Mouse (Mus musculus): ENCODE measurements around the gene Abcc4. TPM values are rescaled to one million over a fixed set of nuclear protein-coding genes. Genes with fewer than 3 reads are reported as not detected.

The Abcc4 gene
- polyA plus RNA-seq, 1 experiment from 2014 or later, result 2.1 TPM

DNA sequence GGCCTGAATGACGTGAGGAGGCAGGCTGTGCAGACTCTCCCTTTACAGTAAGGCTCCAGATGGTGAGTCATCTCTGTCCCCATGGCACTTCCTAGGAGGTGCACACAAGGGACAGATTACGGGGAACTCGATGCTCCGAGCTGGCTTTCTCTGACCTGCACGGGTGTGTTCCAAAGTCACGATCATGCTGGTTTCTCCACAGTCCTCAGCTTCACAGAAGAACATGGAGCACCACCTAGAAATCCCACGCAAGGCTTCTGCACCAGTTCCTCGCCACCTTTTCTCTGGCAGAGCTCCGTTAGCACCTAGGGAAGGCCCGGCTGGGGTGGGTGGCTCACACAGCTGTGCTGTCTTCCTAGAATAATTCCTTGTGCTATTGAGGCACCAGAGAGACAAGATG is 43.9 kb downstream of the Abcc4 start:
- no peak overlapping the region for H3K4me2 ChIP-seq (ENCODE audit: low read length)
- no peak overlapping the region for H3K9ac ChIP-seq (ENCODE audit: low read depth, low read length)
- no peak for ATAC-seq
- 93% methylated on average over 10 of the region's 10 CpGs for WGBS
- H3K4me1 ChIP-seq (ENCODE audit: control insufficient read depth, insufficient read depth, low read length), result peaks cover 4% of the 10 kb centered on the region
- no peak overlapping the region for H3K27ac ChIP-seq (ENCODE audit: low read length)
- no peaks in the 10 kb centered on the region for H3K36me3 ChIP-seq (ENCODE audit: control insufficient read depth, insufficient read depth, low read length)
- H3K4me3 ChIP-seq (ENCODE audit: low read depth, low read length), result no peak overlapping the region
- no peaks in the 10 kb centered on the region for H3K9me3 ChIP-seq (replicated peaks; ENCODE audit: control insufficient read depth, low read length, poor library complexity, severe bottlenecking)
- H3K27me3 ChIP-seq (ENCODE audit: control insufficient read depth, insufficient read depth, low read depth, low read length), result no peaks in the 10 kb centered on the region

DNA sequence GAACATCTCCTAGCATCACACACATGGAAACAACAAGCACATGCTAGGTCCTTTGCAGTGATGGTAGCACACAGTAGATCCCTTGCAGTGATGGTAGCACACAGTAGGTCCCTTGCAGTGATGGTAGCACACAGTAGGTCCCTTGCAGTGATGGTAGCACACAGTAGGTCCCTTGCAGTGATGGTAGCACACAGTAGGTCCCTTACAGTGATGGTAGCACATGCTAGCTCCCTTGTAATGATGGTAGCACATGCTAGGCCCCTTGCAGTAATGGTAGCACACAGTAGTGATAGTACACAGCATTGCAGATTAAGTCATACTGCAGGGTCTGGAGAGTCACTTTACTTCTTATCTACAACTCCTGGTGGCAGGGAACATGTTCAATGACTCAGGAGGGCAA is 46.8 kb downstream of the Abcc4 start:
- no peak for ATAC-seq
- no peak overlapping the region for H3K4me2 ChIP-seq (ENCODE audit: low read length)
- H3K9me3 ChIP-seq (replicated peaks; ENCODE audit: control insufficient read depth, low read length, poor library complexity, severe bottlenecking), result no peaks in the 10 kb centered on the region
- H3K27me3 ChIP-seq (ENCODE audit: control insufficient read depth, insufficient read depth, low read depth, low read length), result no peaks in the 10 kb centered on the region
- peaks cover 4% of the 10 kb centered on the region for H3K4me1 ChIP-seq (ENCODE audit: control insufficient read depth, insufficient read depth, low read length)
- no peak overlapping the region for H3K27ac ChIP-seq (ENCODE audit: low read length)
- no peaks in the 10 kb centered on the region for H3K36me3 ChIP-seq (ENCODE audit: control insufficient read depth, insufficient read depth, low read length)
- H3K4me3 ChIP-seq (ENCODE audit: low read depth, low read length), result no peak overlapping the region
- no peak overlapping the region for H3K9ac ChIP-seq (ENCODE audit: low read depth, low read length)

DNA sequence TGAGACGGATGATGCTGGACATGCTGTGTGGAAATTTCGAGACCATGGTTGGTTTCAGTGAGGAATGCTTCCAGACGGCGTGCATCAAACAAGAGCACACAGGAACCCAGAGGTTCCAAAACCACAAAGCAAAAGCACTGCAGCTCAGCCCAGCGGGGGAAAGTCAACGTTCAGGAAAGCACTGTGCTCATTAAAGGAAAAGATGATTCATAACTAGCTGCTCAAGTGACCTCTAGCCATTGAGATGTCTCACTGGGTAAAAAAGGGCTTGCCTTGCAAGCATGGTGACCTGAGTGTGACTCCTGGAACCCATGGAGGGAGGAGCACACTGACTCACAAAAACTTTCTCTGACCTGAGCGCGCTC is 47.7 kb downstream of the Abcc4 start:
- no peaks in the 10 kb centered on the region for H3K9me3 ChIP-seq (replicated peaks; ENCODE audit: control insufficient read depth, low read length, poor library complexity, severe bottlenecking)
- no peaks in the 10 kb centered on the region for H3K36me3 ChIP-seq (ENCODE audit: control insufficient read depth, insufficient read depth, low read length)
- no peak overlapping the region for H3K9ac ChIP-seq (ENCODE audit: low read depth, low read length)
- ATAC-seq, result no peak
- no peak overlapping the region for H3K27ac ChIP-seq (ENCODE audit: low read length)
- H3K4me3 ChIP-seq (ENCODE audit: low read depth, low read length), result no peak overlapping the region
- no peaks in the 10 kb centered on the region for H3K27me3 ChIP-seq (ENCODE audit: control insufficient read depth, insufficient read depth, low read depth, low read length)
- 54% methylated on average over 8 of the region's 8 CpGs for WGBS
- peaks cover 4% of the 10 kb centered on the region for H3K4me1 ChIP-seq (ENCODE audit: control insufficient read depth, insufficient read depth, low read length)
- no peak overlapping the region for H3K4me2 ChIP-seq (ENCODE audit: low read length)

DNA sequence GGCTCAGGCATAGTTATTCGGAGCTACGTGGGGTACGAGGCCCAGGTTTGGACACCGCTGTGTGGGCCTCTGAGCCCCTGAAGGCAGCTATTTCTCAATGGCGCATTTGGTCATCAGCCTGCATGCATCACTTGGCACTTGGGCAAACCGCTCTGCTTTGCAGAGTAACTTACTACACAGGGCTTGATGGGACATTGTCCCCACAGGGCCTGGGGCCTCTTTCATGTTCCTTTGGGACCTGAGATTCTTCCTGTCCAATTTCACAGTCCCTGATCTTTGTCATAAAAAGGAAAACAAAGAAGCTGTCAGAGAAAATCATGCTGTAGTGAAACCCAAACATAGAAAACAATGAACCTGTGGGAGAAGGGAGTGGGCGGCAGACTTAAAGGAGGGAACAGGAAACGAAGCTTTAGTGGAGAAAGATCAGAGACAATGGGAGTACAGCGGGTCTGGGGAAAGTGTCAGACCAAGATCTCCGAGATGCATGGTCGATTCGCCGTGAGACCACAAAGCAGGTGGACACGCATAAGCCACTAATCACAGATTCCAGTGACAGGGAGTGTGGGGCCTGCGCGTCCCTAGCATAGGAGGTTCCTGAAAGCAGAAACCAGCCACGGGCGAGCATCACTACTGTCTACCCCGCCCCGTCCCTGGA is 48.2 kb downstream of the Abcc4 start:
- Histone ChIP-seq H3K27me3 (ENCODE audit: control insufficient read depth, insufficient read depth, low read depth, low read length) (no peaks in the 10 kb centered on the region), H3K4me1 (ENCODE audit: control insufficient read depth, insufficient read depth, low read length) (peaks cover 4% of the 10 kb centered on the region), H3K27ac (ENCODE audit: low read length) (no peak overlapping the region), H3K36me3 (ENCODE audit: control insufficient read depth, insufficient read depth, low read length) (no peaks in the 10 kb centered on the region), H3K9ac (ENCODE audit: low read depth, low read length) (no peak overlapping the region), H3K4me3 (ENCODE audit: low read depth, low read length) (no peak overlapping the region), H3K9me3 (replicated peaks; ENCODE audit: control insufficient read depth, low read length, poor library complexity, severe bottlenecking) (no peaks in the 10 kb centered on the region), H3K4me2 (ENCODE audit: low read length) (no peak overlapping the region)
- 30% methylated on average over 20 of the region's 20 CpGs for WGBS
- ATAC-seq, result no peak

DNA sequence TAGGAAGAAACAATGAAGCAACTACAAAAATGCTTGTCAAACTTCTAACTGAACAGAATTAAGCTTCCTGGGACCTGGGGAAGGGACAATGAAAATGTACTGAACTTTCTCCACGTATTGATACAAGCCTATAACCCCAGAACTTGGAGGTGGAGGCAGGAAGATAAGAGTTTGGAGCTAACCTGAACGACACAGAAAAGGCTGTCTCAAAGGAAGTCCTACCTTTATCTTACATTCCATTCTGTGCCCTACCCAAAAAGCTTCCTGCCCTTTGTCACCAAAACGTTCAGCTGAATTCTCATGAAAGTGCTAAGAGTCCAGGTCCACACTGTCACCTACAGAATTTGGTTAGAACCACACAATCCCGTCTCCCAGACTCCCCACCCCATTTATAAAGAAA is 48.8 kb downstream of the Abcc4 start:
- Histone ChIP-seq H3K36me3 (ENCODE audit: control insufficient read depth, insufficient read depth, low read length) (no peaks in the 10 kb centered on the region), H3K27me3 (ENCODE audit: control insufficient read depth, insufficient read depth, low read depth, low read length) (no peaks in the 10 kb centered on the region), H3K9ac (ENCODE audit: low read depth, low read length) (no peak overlapping the region), H3K4me2 (ENCODE audit: low read length) (no peak overlapping the region), H3K4me1 (ENCODE audit: control insufficient read depth, insufficient read depth, low read length) (peaks cover 4% of the 10 kb centered on the region), H3K4me3 (ENCODE audit: low read depth, low read length) (no peak overlapping the region), H3K27ac (ENCODE audit: low read length) (no peak overlapping the region), H3K9me3 (replicated peaks; ENCODE audit: control insufficient read depth, low read length, poor library complexity, severe bottlenecking) (no peaks in the 10 kb centered on the region)
- ATAC-seq, result no peak
- 42% methylated on average over 4 of the region's 4 CpGs for WGBS

GRCm38 (mm10) chr14:118656036-118656435 is 50.0 kb downstream of the Abcc4 start:
- H3K36me3 ChIP-seq (ENCODE audit: control insufficient read depth, insufficient read depth, low read length), result no peaks in the 10 kb centered on the region
- WGBS, result 76% methylated on average over 7 of the region's 7 CpGs
- no peak overlapping the region for H3K27ac ChIP-seq (ENCODE audit: low read length)
- ATAC-seq, result no peak
- no peaks in the 10 kb centered on the region for H3K9me3 ChIP-seq (replicated peaks; ENCODE audit: control insufficient read depth, low read length, poor library complexity, severe bottlenecking)
- H3K27me3 ChIP-seq (ENCODE audit: control insufficient read depth, insufficient read depth, low read depth, low read length), result no peaks in the 10 kb centered on the region
- H3K9ac ChIP-seq (ENCODE audit: low read depth, low read length), result no peak overlapping the region
- peaks cover 4% of the 10 kb centered on the region for H3K4me1 ChIP-seq (ENCODE audit: control insufficient read depth, insufficient read depth, low read length)
- no peak overlapping the region for H3K4me2 ChIP-seq (ENCODE audit: low read length)
- H3K4me3 ChIP-seq (ENCODE audit: low read depth, low read length), result no peak overlapping the region

- WGBS, result 50% methylated on average over 2 of the region's 2 CpGs
- Histone ChIP-seq H3K27ac (ENCODE audit: low read length) (no peak overlapping the region), H3K4me3 (ENCODE audit: low read depth, low read length) (no peak overlapping the region), H3K9me3 (replicated peaks; ENCODE audit: control insufficient read depth, low read length, poor library complexity, severe bottlenecking) (no peaks in the 10 kb centered on the region), H3K27me3 (ENCODE audit: control insufficient read depth, insufficient read depth, low read depth, low read length) (no peaks in the 10 kb centered on the region), H3K4me2 (ENCODE audit: low read length) (no peak overlapping the region), H3K36me3 (ENCODE audit: control insufficient read depth, insufficient read depth, low read length) (no peaks in the 10 kb centered on the region), H3K4me1 (ENCODE audit: control insufficient read depth, insufficient read depth, low read length) (no peaks in the 10 kb centered on the region), H3K9ac (ENCODE audit: low read depth, low read length) (no peak overlapping the region)
- no peak for ATAC-seq
These were observed 51.1 kb downstream of the Abcc4 start for GRCm38 (mm10) chr14:118654903-118655302.

DNA sequence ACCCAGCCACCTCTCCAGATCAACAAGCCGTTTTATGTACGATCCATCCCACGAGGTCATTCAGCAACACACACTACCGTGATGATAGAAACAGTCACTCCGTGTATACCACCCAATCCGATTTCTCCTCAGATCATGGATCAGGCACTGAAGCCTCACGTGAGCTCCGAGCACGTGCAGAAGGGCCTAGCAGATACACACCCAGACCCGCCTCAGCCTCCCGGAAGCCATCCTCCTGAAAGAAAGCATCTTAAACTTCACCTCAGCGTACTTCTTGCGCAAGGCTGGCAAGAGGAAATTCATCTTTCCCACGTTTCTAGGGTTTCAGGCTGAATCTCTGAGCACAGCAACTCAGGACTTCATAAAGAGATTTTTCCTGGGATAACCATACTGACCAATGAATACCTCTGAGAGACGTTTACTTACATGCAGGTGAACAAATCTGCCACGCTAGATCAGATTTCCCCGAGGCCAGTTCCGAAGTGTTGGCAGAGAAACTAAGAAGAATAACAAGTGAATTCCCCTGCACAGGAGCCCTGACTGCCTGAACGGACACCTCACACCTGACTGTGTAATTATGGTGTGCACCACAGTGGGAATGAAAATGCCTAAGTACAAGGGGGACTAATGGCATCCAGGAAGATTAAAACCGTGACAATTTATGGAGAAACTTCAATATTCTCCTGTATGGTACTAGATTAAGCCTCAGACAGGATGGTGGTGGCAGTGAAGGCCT is 54.1 kb downstream of the Abcc4 start:
- Histone ChIP-seq H3K27ac (ENCODE audit: low read length) (no peak overlapping the region), H3K4me3 (ENCODE audit: low read depth, low read length) (no peak overlapping the region), H3K9me3 (replicated peaks; ENCODE audit: control insufficient read depth, low read length, poor library complexity, severe bottlenecking) (no peaks in the 10 kb centered on the region), H3K9ac (ENCODE audit: low read depth, low read length) (no peak overlapping the region), H3K4me1 (ENCODE audit: control insufficient read depth, insufficient read depth, low read length) (no peaks in the 10 kb centered on the region), H3K4me2 (ENCODE audit: low read length) (no peak overlapping the region), H3K27me3 (ENCODE audit: control insufficient read depth, insufficient read depth, low read depth, low read length) (no peaks in the 10 kb centered on the region), H3K36me3 (ENCODE audit: control insufficient read depth, insufficient read depth, low read length) (no peaks in the 10 kb centered on the region)
- ATAC-seq, result no peak
- WGBS, result 90% methylated on average over 20 of the region's 20 CpGs

GRCm38 (mm10) chr14:118649895-118650256 is 56.1 kb downstream of the Abcc4 start:
- no peak for ATAC-seq
- Histone ChIP-seq H3K9ac (ENCODE audit: low read depth, low read length) (no peak overlapping the region), H3K4me3 (ENCODE audit: low read depth, low read length) (no peak overlapping the region), H3K9me3 (replicated peaks; ENCODE audit: control insufficient read depth, low read length, poor library complexity, severe bottlenecking) (no peaks in the 10 kb centered on the region), H3K4me2 (ENCODE audit: low read length) (no peak overlapping the region), H3K4me1 (ENCODE audit: control insufficient read depth, insufficient read depth, low read length) (no peaks in the 10 kb centered on the region), H3K27ac (ENCODE audit: low read length) (no peak overlapping the region), H3K27me3 (ENCODE audit: control insufficient read depth, insufficient read depth, low read depth, low read length) (no peaks in the 10 kb centered on the region), H3K36me3 (ENCODE audit: control insufficient read depth, insufficient read depth, low read length) (no peaks in the 10 kb centered on the region)
- WGBS, result 95% methylated on average over 2 of the region's 2 CpGs
